Mouse (Mus musculus) frontal cortex, postnatal 14 days (tissue): ENCODE measurements around the gene Ano8.
A peak's percentile ranks its signal among the peaks of the same experiment; 100 is the strongest.
"Not testable (repeated sequence)": the region's sequence is repeated elsewhere in the genome, so short reads cannot be mapped to it uniquely, and the experiment has no call there.

Experiments used
- DNase-seq, 2 experiments: peaks; one replicate each; pipeline ENCODE4 v3.0.0; 2022; ENCODE audit warnings: low spot score in 2 of 2

Ano8 gene

DNA sequence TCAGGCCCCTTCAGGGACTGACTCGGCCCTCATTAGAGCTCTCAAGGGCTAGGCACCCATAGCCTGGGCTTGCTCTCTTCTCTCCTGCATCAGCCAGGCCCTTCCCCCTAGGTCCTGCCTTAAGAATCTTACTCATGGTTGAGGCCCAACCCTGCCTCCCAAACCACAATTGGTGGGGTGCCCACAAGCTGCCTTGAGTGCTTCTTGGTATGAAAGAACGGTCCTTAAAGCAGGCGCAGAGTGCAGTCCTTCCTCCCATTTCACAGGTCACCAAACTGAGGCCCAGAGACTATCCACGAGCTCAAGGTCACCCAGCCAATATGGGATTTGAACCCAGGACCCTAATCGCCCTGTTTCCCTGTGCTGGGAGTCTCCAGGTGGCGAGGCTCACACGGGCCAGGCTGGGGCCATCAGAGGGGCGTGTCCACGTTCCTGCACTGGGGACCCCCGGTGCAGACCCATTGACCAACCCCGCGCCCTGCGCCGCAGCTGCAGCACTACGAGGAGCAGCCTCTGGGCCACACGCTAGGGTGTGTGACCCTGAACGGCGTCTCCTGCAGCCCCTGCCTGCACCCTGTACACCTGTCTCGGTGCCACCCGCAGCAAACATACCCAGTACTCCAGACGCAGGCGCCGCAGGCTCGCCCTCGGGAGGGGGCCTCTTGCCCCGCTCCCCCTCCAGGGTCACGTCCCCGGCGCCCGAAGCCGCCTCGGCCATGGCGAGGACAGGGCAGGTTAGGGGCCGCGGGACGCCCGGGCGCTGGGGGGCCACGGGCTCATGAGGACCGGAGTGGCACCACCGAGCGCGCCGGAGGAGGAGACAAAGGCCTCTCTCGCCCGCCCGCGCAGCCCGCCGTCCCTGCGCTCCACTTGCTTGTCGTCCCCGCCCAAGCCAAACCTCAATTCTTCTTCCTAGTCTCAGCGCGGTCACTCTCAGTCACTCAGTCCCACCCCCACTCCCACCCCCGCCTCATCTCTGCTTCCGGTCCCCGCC lies at the start of gene Ano8:
TSS of gene Ano8 (minus strand) at position 822 of the 994 bp plus-strand sequence.
- DNase-seq, result peak in 1 of 2 experiments; percentile 79

GRCm38 (mm10) chr8:71534263-71534810 lies 48.6 kb upstream of the Ano8 start:
- DNase-seq, result no peak

- DNase-seq, result not testable (repeated sequence)
Measured at GRCm38 (mm10) chr8:71530735-71531467, 45.1 kb upstream of the Ano8 start.

DNA sequence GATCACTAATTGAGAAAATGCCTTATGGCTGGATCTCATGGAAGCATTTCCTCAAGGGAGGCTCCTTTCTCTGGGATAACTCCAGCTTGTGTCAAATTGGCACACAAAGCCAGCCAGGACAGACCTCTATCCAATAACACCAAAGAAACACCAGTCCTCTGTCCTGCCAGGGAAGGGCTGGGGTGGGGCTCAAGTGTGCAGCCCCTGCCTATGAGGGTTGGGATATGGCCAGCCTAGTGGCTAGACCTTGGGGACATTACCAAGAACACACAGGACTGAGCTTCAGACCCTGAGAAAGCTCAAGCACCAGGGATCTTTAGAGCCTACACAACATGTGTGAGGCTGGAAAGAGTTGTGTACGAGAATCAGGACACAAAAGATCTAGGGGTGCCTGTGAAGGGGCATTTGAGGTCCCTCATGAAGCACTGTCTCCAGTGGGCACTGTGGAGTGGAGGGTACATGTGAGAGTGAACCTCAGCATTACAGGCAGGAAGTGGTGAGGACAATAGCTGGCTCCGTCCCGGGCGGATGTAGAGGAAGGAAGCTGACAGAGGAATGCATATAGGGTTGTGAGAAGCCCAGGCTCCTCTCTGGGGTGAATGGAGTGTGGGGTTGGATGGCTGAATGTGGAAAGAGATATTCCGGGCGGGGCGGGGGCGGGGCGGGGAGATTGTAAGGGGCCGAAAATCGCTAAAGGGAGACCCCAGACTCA lies 42.8 kb upstream of the Ano8 start:
- DNase-seq, result no peak

DNA sequence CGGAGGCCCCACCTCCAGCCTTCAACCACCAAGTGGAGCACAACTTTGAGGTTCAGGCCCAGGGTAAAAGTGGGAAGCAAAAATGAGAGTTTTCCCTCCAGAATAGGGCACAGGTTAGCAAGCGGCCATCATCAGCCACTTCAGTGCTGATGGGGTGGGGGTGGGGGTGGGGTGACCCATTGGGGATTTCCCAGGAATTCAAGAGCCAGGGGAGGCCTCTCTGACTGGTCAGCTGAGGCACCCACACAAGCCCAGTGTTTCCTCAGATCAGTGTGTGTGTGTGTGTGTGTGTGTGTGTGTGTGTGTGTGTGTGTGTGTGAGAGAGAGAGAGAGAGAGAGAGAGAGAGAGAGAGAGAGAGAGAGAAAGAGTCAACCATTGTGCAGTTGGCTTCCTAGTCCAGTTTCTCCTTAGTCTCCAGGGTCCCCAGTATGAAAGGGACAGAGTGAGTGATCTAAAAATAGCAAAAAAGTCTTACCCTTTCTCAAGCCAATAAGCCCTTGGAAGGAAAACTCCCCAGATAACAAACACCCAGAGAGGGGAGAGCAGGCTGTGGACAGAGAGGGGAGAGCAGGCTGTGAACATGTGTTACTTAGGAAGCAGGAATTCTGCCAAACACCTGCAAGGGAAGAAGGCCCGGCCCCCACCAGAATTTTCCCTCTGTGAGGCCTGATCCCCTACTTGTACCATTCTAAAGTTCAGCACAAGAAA lies 41.6 kb upstream of the Ano8 start:
- no peak for DNase-seq

- DNase-seq, result no peak
Measured at GRCm38 (mm10) chr8:71526272-71526671, 40.5 kb upstream of the Ano8 start.

- DNase-seq, result no peak
Measured at GRCm38 (mm10) chr8:71525226-71526050, 39.7 kb upstream of the Ano8 start, which contains the start of gene Ccdc194. Gene Ccdc194 (minus strand): TSS chr8:71525711.

DNA sequence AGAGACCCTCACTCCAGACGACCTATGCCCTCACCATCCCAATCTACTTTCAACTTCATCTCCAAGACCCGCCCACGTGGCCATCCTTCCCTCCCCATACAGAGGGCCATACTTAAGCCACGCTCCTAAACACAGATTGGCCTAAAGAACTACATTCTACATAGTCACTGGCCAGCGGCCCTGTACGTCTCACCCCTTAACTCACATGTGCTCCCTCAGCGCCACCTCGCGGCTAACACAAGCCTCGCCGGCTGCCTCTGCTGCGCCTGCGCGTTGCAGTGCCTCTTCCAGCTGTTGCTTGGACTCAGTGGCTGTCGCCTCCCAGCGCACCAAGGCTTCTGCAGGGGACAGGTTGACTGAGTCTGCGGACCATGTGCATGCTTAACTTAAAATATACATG lies 35.9 kb upstream of the Ano8 start:
- peak; percentile 81 to 82 for DNase-seq

DNA sequence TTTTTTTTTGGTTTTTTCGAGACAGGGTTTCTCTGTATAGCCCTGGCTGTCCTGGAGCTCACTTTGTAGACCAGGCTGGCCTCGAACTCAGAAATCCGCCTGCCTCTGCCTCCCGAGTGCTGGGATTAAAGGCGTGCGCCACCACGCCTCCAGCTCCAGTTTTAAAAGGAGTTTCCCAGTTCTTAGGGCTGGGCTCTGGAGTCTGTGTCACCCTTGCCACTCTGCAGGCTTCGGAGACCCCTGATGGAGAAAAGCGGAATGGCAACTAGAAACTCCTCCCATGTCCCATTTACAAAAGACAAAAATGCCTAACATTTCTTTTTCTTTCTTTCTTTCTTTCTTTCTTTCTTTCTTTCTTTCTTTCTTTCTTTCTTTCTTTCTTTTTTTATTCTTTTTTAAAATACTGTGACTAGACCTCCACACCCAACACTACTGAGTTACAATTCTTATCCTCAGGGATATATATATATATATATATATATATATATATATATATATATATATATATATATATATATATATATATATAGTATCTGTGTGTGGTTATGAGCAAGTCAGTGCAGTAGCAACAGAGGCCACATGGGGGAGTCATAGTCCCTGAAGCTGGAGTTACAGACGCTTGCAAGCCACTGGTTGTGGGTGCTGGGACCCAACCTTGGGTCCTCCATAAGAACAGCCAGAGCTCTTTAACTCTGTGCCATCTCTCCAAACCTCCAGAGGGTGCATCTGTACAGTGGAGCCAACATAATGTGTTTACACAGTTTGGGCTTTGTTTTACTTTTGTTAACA lies 33.5 kb upstream of the Ano8 start:
- DNase-seq, result not testable (repeated sequence)

- DNase-seq, result no peak
Measured at GRCm38 (mm10) chr8:71516786-71517185, 31.0 kb upstream of the Ano8 start.

GRCm38 (mm10) chr8:71515043-71515442 lies 29.3 kb upstream of the Ano8 start:
- no peak for DNase-seq

DNA sequence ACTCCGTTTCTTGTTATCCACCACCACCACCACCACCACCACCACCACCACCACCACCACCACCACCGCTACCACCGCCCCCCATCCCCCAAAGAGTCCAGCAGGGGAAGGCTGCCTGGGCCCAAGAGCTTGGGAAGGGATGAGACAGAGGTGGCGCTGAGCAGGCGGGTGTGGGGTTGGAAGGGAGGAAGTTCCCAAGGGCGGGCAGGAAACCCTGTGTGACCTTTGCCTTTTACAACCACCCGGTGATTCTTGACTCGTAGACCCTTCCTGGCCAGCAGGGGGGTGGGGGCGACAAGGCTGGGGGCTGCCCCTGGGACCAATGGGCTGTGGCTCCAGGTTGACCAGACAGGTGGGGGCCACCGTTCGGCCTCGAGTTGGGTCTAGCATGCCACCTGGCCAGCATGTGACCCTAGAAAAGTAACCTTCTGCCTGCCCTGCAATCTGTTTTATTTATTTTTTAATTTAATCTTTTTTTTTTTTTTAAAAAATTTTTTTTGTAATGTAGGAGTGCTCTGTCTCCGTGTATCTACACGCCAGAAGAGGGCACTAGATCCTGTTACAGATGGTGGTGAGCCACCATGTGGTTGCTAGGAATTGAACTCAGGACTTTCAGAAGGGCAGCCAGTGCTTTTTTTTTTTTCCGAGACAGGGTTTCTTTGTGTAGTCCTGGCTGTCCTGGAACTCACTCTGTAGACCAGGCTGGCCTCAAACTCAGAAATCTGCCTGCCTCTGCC lies 27.4 kb upstream of the Ano8 start:
- DNase-seq, result no peak

GRCm38 (mm10) chr8:71511644-71512043 lies 25.9 kb upstream of the Ano8 start, which contains the start of gene Plvap:
Gene Plvap (minus strand): TSS chr8:71511752.
- DNase-seq, result no peak

DNA sequence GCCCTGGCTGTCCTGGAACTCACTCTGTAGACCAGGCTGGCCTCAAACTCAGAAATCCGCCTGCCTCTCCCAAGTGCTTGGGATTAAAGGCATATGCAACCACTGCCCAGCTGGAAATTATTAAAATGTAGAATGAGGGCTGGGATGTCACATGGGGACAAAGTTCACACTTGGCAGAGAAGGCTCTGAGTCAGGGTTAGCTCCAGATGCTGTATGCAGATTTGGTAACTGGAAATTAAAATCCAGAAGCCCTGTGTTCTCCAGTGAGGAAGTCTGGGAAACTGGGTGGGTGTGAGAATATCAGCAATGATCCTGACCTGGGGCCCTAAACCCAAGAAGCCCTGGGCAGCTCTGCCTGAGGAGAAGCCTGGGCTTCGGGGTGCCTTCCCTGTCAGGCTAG lies 23.6 kb upstream of the Ano8 start:
- no peak for DNase-seq

DNA sequence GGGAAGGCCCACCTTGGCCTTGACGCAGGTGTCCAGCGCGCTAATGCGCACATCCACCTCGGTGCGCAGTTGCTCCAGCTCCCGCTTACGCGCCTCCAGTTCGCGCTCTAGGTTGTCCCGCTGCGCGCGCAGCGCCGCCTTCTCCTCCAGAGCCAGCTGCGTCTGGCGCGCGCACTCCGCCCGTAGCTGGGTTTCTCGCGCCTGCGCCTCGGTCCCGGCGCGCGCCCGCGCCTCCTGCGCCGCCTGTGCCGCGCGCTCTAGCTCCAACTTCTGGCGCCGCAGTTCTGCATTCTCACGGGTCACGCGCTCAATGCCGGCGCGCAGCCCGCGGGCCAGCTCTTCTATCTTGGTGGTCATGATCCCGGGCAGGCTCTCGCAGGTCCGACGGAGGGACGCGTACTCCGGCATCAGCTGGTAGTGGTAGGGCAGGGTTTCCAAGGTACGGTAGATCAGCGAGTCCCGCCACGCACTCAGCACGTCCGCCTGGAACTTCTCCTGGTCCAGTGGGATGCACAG lies 21.9 kb upstream of the Ano8 start:
- peak; percentile 54 to 71 for DNase-seq

DNA sequence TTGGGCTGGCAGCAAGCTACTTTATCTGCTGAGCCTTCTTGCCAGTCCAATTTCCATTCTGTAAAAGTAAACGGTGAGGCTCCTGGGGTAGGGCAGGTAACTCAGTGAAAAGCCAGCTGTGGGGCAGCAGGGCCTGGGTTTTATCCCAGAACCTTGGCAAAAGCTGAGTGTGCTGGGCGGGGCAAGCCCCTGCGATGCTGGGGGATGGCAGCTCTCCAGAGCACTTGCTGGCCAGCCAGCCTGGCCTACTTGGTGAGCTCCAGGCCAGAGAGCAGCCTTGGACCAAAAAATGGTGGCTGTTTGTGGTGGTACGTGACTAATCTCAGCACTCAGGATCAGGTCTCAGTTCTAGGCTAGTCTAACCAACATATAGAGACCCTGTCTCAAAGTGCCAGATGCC lies 20.2 kb upstream of the Ano8 start:
- no peak for DNase-seq

GRCm38 (mm10) chr8:71505326-71505725 lies 19.6 kb upstream of the Ano8 start:
- no peak for DNase-seq

DNA sequence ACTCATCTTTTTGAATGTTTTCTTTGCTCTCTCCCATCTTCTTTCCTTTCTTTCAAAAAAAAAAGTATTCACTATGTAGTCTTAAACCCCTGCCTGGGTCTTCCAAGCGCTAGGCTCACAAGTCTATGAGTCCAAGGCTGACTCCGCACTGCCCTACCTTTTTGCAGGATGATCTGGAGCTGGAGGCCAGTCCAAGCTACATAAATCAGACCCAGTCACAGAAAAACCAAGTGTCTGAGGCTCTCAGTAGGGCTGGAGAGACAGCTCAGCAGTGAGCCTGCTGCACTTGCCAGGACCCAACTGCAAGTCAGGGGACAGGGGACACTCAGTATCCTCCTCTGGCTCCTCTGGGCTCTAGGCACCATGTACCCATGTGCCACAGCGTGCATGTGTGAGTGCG lies 18.6 kb upstream of the Ano8 start:
- DNase-seq, result no peak
